Mouse (Mus musculus) erythroblast, embryonic 14.5 days (primary cell): Measurements from ENCODE around the gene Tbc1d10c. TPM values are rescaled to one million over a fixed set of nuclear protein-coding genes. Genes with fewer than 3 reads are reported as not detected.

Experiments
- H3K27me3 ChIP-seq: 2 replicates; pipeline ENCODE4 v1.6.1; 2012; ENCODE audit warnings: inconsistent platforms; ENCODE audit not compliant: control insufficient read depth
- H3K36me3 ChIP-seq: 2 replicates; pipeline ENCODE4 v1.6.1; 2012; ENCODE audit warnings: mild to moderate bottlenecking, inconsistent platforms; ENCODE audit not compliant: control insufficient read depth
- H3K4me1 ChIP-seq: 2 replicates; pipeline ENCODE4 v1.6.1; 2012; ENCODE audit warnings: inconsistent platforms; ENCODE audit not compliant: control insufficient read depth
- H3K4me3 ChIP-seq: replicated peaks from 2 replicates; pipeline ENCODE3; 2012; ENCODE audit warnings: moderate library complexity, mild to moderate bottlenecking, inconsistent platforms
- H3K9me3 ChIP-seq: 2 replicates; pipeline ENCODE4 v1.6.1; 2012; ENCODE audit warnings: low read length, inconsistent platforms, mixed read lengths; ENCODE audit not compliant: control insufficient read depth
- GATA1 ChIP-seq: IDR thresholded peaks from 2 replicates; pipeline ENCODE4 v1.6.1; 2012; ENCODE audit warnings: low read length, inconsistent platforms, mixed read lengths
- TAL1 ChIP-seq: IDR thresholded peaks from 3 replicates; pipeline ENCODE4 v1.6.1; 2012; ENCODE audit warnings: low read length, inconsistent platforms, mixed read lengths
- polyA plus RNA-seq: library from polyadenylated mRNA; stranded (reverse); fragments of >175 nt; gene quantifications from 2 replicates; pipeline ENCODE4 v1.2.3, GENCODE M21; 2012

Tbc1d10c gene
- polyA plus RNA-seq, 1 experiment: 0.18 TPM

- Histone ChIP-seq H3K4me1 (peaks cover 13% of the 10 kb centered on the region), H3K9me3 (no peaks in the 10 kb centered on the region), H3K36me3 (no peaks in the 10 kb centered on the region), H3K27me3 (no peaks in the 10 kb centered on the region; the same call in 1 of the 2 replicates), H3K4me3 (no peak overlapping the region)
- no peak for TF ChIP-seq TAL1
- TF ChIP-seq GATA1: no peak
Observed at GRCm38 (mm10) chr19:4184976-4185975, 5.8 kb downstream of the Tbc1d10c start.

GRCm38 (mm10) chr19:4183689-4184088, 7.4 kb downstream of the Tbc1d10c start:
- Histone ChIP-seq H3K27me3 (no peaks in the 10 kb centered on the region; the same call in 1 of the 2 replicates), H3K4me3 (no peak overlapping the region), H3K9me3 (no peaks in the 10 kb centered on the region), H3K36me3 (no peaks in the 10 kb centered on the region), H3K4me1 (peaks cover 13% of the 10 kb centered on the region)
- TF ChIP-seq GATA1 (no peak), TAL1 (no peak)

DNA sequence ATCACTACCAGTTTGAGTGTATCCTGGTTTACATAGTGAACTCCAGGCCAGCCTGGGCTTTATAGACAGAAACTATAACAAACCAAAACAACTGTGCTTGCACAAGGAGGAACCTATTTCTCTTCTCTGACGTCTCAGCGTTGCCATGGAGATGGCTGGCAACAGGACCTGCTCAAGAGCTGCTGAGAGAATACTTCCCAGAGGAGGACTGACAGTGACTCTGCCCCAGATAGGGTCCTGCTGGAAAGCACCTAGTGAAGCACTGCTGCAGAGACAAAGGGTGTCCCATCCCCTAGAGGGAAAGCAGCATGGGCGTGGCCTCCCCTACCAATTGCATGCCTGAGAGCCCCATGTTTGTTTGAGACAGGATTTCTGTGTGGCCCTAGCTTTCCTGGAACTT, 9.2 kb downstream of the Tbc1d10c start:
- no peak overlapping the region for H3K4me3 ChIP-seq
- no peak for TF ChIP-seq TAL1
- no peak for TF ChIP-seq GATA1
- peaks cover 9% of the 10 kb centered on the region for H3K4me1 ChIP-seq
- H3K36me3 ChIP-seq: no peaks in the 10 kb centered on the region
- no peaks in the 10 kb centered on the region for H3K9me3 ChIP-seq
- peaks cover 6% of the 10 kb centered on the region for H3K27me3 ChIP-seq

GRCm38 (mm10) chr19:4180411-4180810, 10.7 kb downstream of the Tbc1d10c start:
- no peaks in the 10 kb centered on the region for H3K9me3 ChIP-seq
- peaks cover 17% of the 10 kb centered on the region for H3K27me3 ChIP-seq
- H3K4me3 ChIP-seq: no peak overlapping the region
- peaks cover 12% of the 10 kb centered on the region for H3K4me1 ChIP-seq
- H3K36me3 ChIP-seq: no peaks in the 10 kb centered on the region
- TF ChIP-seq GATA1 (no peak), TAL1 (no peak)

DNA sequence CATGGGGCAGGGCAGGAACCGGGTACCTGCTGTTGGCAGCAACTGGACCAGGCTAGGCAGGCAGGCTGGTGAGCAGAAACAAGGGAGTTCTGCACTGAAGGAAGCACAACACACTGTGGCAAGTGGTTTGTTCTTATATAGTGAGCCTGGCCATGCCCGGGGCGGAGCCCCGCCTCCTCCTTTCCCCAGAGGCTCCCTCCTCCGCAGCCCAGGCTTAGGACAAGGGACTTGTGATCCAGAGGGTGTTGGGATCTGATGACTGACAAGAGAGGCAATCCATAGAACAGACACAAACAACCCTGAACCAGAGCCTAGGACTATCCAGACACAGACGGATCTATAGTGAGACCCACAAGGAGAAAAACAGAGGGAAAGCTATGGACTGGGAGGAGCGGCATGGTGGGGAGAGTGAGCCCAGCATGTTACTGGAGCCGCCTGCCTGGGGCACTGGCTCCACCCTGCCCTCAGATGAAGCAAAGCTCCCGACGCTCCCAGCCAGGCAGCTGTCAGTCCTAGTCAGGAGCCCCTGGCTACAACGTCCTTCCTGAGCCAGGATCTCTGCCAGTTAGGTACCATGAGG, 15.6 kb downstream of the Tbc1d10c start, which contains the start of gene Carns1:
Gene Carns1 (minus strand): TSS at position 112 of the 580 bp plus-strand sequence.
- no peak for TF ChIP-seq GATA1
- TF ChIP-seq TAL1: no peak
- H3K27me3 ChIP-seq: peaks cover 31% of the 10 kb centered on the region
- peaks cover 29% of the 10 kb centered on the region for H3K4me1 ChIP-seq
- no peaks in the 10 kb centered on the region for H3K9me3 ChIP-seq
- H3K4me3 ChIP-seq: no peak within 1 kb of the TSS
- no peaks in the 10 kb centered on the region for H3K36me3 ChIP-seq

DNA sequence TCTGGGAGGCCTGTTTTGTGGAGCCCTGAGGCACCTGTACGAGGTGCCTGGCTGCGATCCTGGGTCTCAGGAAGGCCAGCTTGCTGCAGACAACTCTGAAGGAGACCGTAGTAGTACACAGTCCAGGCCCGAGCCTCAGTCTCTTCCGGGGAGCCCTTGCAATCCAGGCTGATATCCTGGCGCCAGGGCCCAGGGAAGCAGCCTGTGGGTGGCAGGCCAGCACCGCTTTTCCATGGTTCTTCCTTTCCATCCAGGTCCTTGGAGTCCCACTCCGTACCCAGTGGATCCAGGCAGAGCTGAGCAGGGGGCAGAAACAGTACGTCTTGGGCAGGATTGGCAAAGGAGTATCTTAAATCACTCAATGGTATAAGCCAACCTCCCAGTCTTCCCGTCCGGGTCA, 18.2 kb downstream of the Tbc1d10c start:
- H3K36me3 ChIP-seq: no peaks in the 10 kb centered on the region
- TF ChIP-seq TAL1 (no peak), GATA1 (no peak)
- H3K4me3 ChIP-seq: no peak overlapping the region
- no peaks in the 10 kb centered on the region; the same call in 1 of the 2 replicates for H3K9me3 ChIP-seq
- H3K27me3 ChIP-seq: peaks cover 29% of the 10 kb centered on the region
- peaks cover 44% of the 10 kb centered on the region for H3K4me1 ChIP-seq

DNA sequence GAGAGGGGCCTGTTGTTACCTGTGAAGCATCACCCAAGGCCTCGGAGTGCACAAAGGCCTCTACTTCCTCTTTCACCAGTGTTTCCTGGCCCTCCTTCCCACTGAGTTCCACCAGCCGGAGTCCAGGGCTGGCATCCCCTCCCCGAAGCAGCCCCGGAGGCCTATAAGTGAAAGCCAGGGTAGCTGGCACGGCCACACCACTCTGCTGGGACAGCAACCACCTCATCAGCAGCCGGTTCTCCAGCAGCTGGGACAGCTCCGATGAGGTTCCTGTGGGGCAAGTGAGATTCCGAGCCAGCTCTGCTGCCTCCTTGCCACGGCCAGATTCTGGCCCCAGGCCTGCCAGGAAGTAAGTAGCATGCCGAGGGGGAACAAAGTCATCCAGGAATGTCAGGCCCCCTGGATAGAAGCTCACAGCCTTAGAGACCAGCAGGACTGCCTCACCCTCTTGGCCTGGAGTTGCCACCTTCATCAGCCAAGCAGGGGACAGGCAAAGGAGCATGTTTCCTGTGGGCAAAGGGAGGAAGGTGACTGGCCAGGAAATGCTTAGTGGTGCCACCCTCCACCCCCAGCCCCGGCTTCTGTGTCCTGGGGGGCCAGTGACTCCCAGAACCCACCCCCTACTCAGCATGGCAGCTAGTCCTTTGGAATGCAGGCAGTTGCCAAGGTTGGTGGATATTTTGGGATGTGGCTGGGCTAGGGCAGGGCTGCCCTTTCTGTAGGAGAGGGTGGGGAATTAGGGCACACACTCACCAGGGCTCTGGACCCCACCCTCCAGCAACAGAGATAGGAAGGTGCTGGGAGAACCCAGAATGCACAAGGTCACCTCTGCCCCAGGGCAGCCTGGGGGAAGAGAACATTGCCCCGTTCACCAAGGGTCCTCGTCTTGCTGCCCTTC, 19.4 kb downstream of the Tbc1d10c start:
- Histone ChIP-seq H3K4me3 (no peak overlapping the region), H3K36me3 (no peaks in the 10 kb centered on the region), H3K27me3 (peaks cover 23% of the 10 kb centered on the region), H3K4me1 (peaks cover 52% of the 10 kb centered on the region), H3K9me3 (no peaks in the 10 kb centered on the region; the same call in 1 of the 2 replicates)
- TF ChIP-seq TAL1 (no peak), GATA1 (no peak)

GRCm38 (mm10) chr19:4170723-4171392, 20.2 kb downstream of the Tbc1d10c start:
- H3K9me3 ChIP-seq: no peaks in the 10 kb centered on the region; the same call in 1 of the 2 replicates
- H3K4me3 ChIP-seq: no peak overlapping the region
- H3K36me3 ChIP-seq: no peaks in the 10 kb centered on the region
- no peak for TF ChIP-seq TAL1
- no peak for TF ChIP-seq GATA1
- H3K27me3 ChIP-seq: peaks cover 19% of the 10 kb centered on the region
- H3K4me1 ChIP-seq: peaks cover 55% of the 10 kb centered on the region
